Mouse (Mus musculus): ENCODE measurements around the gene Map3k14.
"Not testable (repeated sequence)": the region's sequence is repeated elsewhere in the genome, so short reads cannot be mapped to it uniquely, and the experiment has no call there.

Gene Map3k14

GRCm38 (mm10) chr11:103244856-103245255 is 22.4 kb downstream of the Map3k14 start:
- no peak for DNase-seq

GRCm38 (mm10) chr11:103240740-103241139 is 26.5 kb downstream of the Map3k14 start:
- no peak for DNase-seq

- DNase-seq, result no peak
These were observed 29.5 kb downstream of the Map3k14 start for GRCm38 (mm10) chr11:103237757-103238156.

- DNase-seq, result no peak
These were observed 30.4 kb downstream of the Map3k14 start for GRCm38 (mm10) chr11:103236903-103237302.

GRCm38 (mm10) chr11:103236431-103236830 is 30.8 kb downstream of the Map3k14 start:
- DNase-seq, result no peak

- DNase-seq, result no peak
These were observed 31.6 kb downstream of the Map3k14 start for GRCm38 (mm10) chr11:103235702-103236101.

GRCm38 (mm10) chr11:103234447-103234846 is 32.8 kb downstream of the Map3k14 start:
- DNase-seq, result no peak

GRCm38 (mm10) chr11:103232966-103233365 is 34.3 kb downstream of the Map3k14 start:
- peak; percentile 83 for DNase-seq

GRCm38 (mm10) chr11:103231367-103231766 is 35.9 kb downstream of the Map3k14 start:
- no peak for DNase-seq

GRCm38 (mm10) chr11:103230626-103231025 is 36.6 kb downstream of the Map3k14 start:
- DNase-seq, result no peak

- no peak for DNase-seq
These were observed 37.7 kb downstream of the Map3k14 start for GRCm38 (mm10) chr11:103229608-103230007.

GRCm38 (mm10) chr11:103223951-103224456 is 43.3 kb downstream of the Map3k14 start:
- no peak for DNase-seq

- DNase-seq, result no peak
These were observed 43.8 kb downstream of the Map3k14 start for GRCm38 (mm10) chr11:103223444-103223843.

GRCm38 (mm10) chr11:103222718-103223117 is 44.6 kb downstream of the Map3k14 start:
- not testable (repeated sequence) for DNase-seq

GRCm38 (mm10) chr11:103221437-103221836 is 45.8 kb downstream of the Map3k14 start:
- no peak for DNase-seq

GRCm38 (mm10) chr11:103219995-103220394 is 47.3 kb downstream of the Map3k14 start:
- DNase-seq, result no peak

- DNase-seq, result no peak
These were observed 48.0 kb downstream of the Map3k14 start for GRCm38 (mm10) chr11:103219259-103219658.

GRCm38 (mm10) chr11:103218517-103218901 is 48.8 kb downstream of the Map3k14 start:
- no peak for DNase-seq

- DNase-seq, result peak; percentile 86
These were observed 49.3 kb downstream of the Map3k14 start, which contains the start of gene Spata32 for GRCm38 (mm10) chr11:103217790-103218516. Spata32 (minus strand) TSS chr11:103218432.

GRCm38 (mm10) chr11:103215355-103215754 is 51.9 kb downstream of the Map3k14 start:
- no peak for DNase-seq

- DNase-seq, result no peak
These were observed 53.6 kb downstream of the Map3k14 start for GRCm38 (mm10) chr11:103213712-103214111.

- DNase-seq, result no peak
These were observed 57.0 kb downstream of the Map3k14 start for GRCm38 (mm10) chr11:103210291-103210690.

- DNase-seq, result no peak
These were observed 58.8 kb downstream of the Map3k14 start, which contains the start of gene 1700023F06Rik for GRCm38 (mm10) chr11:103208458-103208857. 1700023F06Rik (minus strand) TSS chr11:103208558.

GRCm38 (mm10) chr11:103206203-103206602 is 61.1 kb downstream of the Map3k14 start:
- DNase-seq, result no peak

- no peak for DNase-seq
These were observed 64.9 kb downstream of the Map3k14 start for GRCm38 (mm10) chr11:103202376-103202775.
